Mouse (Mus musculus) lung, postnatal 10 days (tissue): ENCODE measurements around the gene Zbtb20.
A peak's percentile ranks its signal among the peaks of the same experiment; 100 is the strongest.

ENCODE experiments used
- DNase-seq: peaks from one replicate; pipeline ENCODE4 v3.0.0; 2021

Zbtb20 gene

GRCm38 (mm10) chr16:43407594-43408142 is 532.0 kb downstream of the Zbtb20 start:
- no peak for DNase-seq

- DNase-seq = no peak
Measured at GRCm38 (mm10) chr16:43408622-43409021, 532.9 kb downstream of the Zbtb20 start.

- DNase-seq = no peak
Measured at GRCm38 (mm10) chr16:43409108-43409909, 533.6 kb downstream of the Zbtb20 start.

DNA sequence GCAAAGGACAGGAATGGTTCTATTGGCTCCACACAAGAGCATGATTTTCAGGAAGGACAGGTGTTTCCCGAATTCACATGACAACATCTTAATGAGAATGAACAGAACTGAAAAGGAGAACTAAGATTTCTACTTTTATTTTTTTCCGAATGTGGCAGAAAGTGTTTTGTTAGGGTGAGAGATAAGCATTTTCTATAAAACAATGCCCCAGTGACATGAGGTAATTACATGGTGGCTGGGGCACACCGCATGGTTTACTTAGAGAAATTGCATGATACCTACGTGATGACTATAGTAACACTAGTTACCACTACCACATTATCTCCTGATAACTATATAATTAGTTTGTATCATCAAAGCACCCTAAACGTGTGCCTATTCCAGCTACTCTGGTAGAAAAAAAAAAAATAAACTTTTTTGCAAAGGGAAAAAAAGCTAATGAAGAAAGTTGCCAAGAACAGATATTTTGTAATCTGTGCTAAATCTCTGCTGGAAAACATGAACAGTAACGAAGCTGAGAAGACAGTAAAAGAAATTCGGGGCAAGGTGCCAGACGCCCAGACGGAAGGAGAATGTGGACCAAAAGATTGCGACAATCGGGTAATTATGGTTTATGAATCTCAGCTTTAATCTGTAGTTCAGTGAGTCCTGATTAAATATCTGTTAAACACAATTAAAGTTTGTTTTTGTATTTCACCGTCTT is 534.4 kb downstream of the Zbtb20 start:
- peak; percentile 67 for DNase-seq

DNA sequence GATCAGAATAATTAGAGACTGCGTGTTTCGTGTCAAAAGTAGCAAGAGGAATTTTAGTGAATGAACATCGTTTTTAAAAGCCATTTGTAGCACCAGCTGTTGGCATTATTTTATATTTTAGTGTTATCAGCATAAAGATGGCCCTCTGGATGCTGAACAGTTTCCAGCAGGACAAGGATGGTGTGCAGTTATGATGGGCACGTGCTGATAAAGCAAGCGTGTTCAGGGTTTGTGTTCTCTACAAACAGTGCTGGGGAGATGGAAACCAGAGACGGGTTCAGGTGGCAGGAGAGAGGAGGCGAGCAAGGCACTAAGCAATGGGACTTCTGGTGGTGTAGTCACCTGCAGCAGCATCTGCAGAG is 534.9 kb downstream of the Zbtb20 start:
- no peak for DNase-seq

GRCm38 (mm10) chr16:43415864-43416263 is 540.2 kb downstream of the Zbtb20 start:
- no peak for DNase-seq

- no peak for DNase-seq
Measured at GRCm38 (mm10) chr16:43419923-43420322, 544.2 kb downstream of the Zbtb20 start.

DNA sequence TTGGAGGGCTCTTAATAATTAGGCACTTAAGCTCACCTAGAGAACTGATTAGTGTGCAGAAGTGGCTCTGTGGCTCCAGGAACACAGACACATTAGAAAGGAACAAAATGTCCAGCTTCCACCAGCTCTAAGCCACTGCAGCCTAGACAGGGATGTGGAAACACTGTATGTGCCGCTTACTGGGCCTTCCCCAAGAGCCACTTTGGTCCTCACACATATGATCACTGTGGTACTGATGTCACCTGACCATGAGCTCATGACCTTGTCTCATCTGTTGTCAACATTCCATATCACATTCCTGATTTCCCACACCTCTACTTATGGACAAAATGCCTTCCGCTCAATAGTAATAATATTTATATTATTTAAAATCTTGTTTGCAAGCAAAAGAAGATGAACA is 553.3 kb downstream of the Zbtb20 start:
- no peak for DNase-seq

DNA sequence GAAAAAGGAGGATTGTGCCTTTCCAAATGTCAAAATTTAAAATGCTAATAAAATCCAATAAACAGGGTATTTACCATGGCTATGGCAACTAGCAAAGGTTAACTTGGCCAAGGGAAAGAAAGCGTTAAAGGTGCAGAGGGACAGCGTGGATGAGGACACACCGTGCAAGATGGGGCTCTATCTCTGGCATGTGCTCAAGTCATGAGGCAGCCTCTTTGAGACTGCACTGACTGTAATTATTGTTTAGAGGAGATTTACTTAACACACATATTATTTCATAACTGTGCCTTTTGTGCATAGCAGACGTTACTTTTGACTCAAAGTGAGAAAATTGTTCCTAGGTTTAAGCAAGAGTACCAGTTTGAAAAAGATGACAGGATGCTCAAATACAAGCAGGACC is 554.3 kb downstream of the Zbtb20 start:
- no peak for DNase-seq

GRCm38 (mm10) chr16:43431514-43432371 is 556.1 kb downstream of the Zbtb20 start:
- no peak for DNase-seq

DNA sequence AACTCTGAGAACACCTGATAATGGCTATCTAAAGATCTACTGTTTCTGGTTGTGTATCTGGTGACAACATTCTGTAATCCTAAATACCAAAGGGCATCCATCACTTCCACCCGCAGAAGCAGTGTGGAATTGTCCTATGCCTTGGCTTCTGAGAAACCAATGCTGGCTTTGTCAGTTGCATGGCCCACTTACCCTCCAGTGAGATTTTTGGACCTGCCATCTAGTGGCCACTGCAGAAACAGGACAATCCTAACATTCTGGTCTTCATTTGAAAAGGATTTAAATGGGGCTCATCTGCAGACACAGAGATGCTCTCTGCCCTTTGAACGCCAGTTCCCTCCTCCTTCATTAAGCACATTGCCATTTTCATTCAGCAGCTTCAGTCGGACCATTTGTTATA is 559.3 kb downstream of the Zbtb20 start:
- peak; percentile 56 for DNase-seq

GRCm38 (mm10) chr16:43438878-43439371 is 563.2 kb downstream of the Zbtb20 start:
- peak; percentile 18 for DNase-seq

GRCm38 (mm10) chr16:43441392-43441791 is 565.7 kb downstream of the Zbtb20 start:
- no peak for DNase-seq

DNA sequence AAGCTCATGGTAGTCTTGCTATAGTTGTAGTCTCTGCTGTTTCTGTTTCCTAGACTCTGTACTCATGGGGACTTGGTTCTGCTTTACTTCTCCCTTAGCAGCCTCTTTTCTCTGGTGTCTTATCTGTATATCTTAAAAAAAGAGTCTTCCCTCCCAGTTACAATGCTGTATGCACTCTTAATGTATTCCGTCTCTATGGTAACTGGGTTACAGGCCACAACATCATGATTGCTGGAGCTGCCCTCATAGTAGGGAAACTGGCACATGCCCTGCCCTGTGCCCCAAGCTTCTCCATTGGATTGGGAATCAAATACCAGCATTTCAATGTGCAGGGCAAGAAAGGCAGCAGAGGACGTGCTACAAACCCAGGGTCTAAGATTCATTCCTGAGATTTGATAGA is 567.4 kb downstream of the Zbtb20 start:
- DNase-seq = no peak

DNA sequence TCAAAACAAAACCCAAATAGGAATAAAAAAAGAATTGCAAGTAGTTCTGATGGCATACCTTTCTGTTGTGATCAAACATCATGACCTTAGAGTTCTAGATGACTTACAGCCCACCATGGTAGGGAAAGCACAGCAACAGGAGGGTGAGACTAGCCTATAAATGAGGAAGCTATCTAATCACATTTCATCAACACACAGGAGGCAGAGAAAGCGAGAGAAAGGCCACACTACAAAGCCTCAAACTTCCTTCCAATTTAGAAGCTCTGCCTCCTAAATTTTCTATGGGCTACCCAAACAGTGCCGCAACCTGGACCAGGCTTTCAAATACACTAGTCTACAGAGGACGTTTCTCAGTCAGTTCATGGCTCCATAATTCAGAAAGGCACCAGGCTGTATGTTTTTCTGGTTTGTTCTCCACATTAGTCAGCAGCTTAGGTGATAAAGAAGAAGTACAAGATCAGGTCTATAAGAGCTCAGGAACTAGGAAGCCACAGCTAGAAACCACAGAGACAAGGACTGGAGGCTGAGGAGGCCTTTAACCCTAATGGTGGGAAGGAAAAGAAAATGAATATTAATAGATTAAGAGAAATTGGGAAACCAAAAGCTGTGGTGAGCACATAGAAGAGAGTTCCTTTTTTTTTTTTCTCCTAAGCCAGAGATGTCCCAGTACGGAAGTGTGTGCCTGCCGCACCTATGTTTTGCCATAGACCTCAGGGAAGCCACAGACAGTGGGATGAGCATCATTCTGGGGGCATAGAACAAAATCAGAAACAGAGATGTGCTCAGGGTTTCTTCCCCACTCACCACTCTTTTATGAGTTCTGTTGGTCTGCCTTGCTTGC is 572.7 kb downstream of the Zbtb20 start:
- no peak for DNase-seq

DNA sequence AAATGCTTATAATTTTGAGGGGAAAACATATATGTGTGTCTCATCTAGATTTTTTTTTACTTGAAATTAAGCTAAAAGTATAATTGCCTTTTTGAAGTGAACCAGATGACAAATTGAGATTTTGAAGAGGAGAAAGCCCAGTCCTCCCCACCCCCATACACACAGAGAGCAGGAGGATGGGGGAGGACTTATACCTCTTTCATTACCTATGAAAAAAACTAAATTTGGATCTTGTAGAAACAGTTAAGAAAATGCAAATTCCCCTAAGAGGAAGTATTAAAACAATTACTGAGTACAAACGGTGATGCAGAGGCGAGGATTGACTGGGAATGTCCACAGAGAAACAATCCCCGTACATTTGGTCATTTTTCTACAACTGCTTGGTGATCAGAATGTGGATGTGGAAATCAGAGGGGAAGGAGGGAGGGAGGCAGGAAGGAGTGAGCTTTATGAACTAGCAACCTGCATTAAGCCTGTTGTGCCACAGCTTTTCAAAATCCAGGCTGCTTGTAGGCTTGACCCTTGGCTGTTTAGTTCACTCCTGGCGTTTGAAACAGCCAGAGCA is 578.8 kb downstream of the Zbtb20 start:
- no peak for DNase-seq

DNA sequence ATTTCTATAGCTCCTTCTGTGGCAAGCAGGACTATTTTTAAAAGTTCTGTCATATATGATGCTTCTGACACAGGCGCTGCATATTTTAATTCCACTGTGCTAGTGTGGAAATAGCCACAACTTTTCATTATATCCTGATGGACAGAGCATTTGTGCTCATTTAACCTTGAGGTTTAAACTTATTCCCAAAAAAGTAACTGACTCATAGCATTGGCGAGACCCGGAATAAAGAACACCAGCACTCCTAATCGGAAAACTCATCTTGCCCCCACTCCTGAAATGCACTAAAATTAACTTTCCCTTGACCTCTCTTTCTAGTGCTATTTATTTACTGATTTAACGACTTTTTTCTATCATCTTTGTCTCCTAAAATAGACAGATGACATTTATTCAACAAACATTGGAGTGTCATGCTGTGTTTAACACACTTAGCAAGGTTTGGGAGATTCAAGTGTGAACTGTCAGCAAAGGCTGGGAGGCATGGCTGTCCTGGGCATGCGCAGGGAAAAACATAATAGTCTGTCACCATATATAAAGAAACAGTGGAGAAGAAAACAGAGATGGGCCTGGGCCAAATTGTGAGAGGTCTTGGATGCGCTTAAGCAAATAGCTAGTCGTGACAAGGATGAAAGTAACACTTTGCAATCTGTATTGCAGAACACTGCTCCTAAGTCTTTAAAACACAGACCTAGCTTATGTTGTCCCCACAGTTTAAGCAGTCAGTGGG is 580.9 kb downstream of the Zbtb20 start:
- no peak for DNase-seq

DNA sequence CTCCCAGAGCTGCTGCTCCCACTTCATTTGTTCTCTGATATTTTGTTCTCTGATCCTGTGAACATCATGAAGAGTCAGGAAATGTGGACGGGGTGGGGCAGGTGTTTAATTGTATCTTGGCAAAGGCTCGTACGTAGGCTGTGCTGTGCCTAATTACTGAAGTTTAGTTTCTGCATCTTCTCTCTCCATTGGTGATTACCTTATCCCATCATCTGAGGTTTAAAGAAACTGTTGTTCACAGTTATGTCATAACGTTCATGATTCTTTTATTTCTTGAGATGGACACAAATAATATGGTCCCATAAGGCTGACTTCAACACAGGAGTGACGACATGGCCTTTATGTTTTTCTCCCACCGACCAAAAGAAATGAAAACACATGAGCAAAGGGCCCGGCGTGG is 582.1 kb downstream of the Zbtb20 start:
- DNase-seq = no peak

DNA sequence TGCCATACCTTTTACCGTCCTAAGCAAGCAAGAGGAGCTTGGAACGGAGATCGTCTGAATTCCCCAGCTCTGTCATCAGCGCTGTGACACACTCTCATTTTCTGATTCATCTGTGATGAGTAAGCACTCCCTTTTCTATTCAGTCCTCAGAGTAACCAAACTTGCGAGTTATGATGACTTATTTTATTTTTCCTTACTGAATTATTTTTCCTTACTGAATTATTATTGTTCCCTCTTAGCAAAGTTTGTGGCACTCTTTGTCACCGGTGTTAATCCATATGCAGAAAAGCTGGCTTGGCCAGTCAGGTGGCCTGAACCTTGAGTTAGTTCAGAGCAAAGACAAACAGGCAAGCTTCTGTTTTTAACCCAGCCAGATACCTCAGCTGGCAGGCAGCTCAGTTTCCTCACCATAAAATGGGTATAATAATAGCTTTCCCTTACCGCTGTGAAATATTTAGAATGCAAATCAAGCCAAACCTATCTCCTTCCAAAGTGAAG is 583.1 kb downstream of the Zbtb20 start:
- DNase-seq = no peak

- no peak for DNase-seq
Measured at GRCm38 (mm10) chr16:43461745-43462378, 586.2 kb downstream of the Zbtb20 start.
